Mouse (Mus musculus) lung, postnatal 0 days (tissue): ENCODE results near the gene Gm20388. TPM values are rescaled to one million over a fixed set of nuclear protein-coding genes. Genes with fewer than 3 reads are reported as not detected.

Experiments used
- ATAC-seq: fragments of 200-750 bp; cut with Nextera tagmentation; 2 replicates; pipeline ENCODE4 v1.8.0; 2017; ENCODE audit warnings: moderate library complexity
- DNase-seq: peaks from one replicate; pipeline ENCODE4 v3.0.0-alpha.2; 2016; ENCODE audit warnings: low spot score
- H3K27ac ChIP-seq: fragments of 300-500 bp; sonication (generic); 2 replicates; pipeline ENCODE4 v1.5.1; 2014; ENCODE audit warnings: antibody characterized with exemption, mild to moderate bottlenecking, low read length, mixed read lengths
- H3K27me3 ChIP-seq: fragments of 300-500 bp; sonication (generic); replicated peaks from 2 replicates; pipeline ENCODE4 v1.6.1; 2014; ENCODE audit warnings: low read length, mixed read lengths; ENCODE audit not compliant: insufficient read depth
- H3K36me3 ChIP-seq: fragments of 300-500 bp; sonication (generic); 2 replicates; pipeline ENCODE4 v1.6.1; 2014; ENCODE audit warnings: low read length, mixed read lengths; ENCODE audit not compliant: insufficient read depth
- H3K4me1 ChIP-seq: fragments of 300-500 bp; sonication (generic); 2 replicates; pipeline ENCODE4 v1.6.1; 2014; ENCODE audit warnings: antibody characterized with exemption, low read depth, low read length, mixed read lengths; ENCODE audit not compliant: insufficient read depth
- H3K4me2 ChIP-seq: fragments of 300-500 bp; sonication (generic); replicated peaks from 2 replicates; pipeline ENCODE4 v1.6.1; 2014; ENCODE audit warnings: low read depth, mild to moderate bottlenecking, low read length, moderate library complexity, mixed read lengths
- H3K4me3 ChIP-seq: fragments of 300-500 bp; sonication (generic); 2 replicates; pipeline ENCODE4 v1.5.1; 2014; ENCODE audit warnings: low read depth, low read length
- H3K9ac ChIP-seq: fragments of 300-500 bp; sonication (generic); replicated peaks from 2 replicates; pipeline ENCODE4 v1.6.1; 2014; ENCODE audit warnings: low read depth, mild to moderate bottlenecking
- H3K9me3 ChIP-seq: fragments of 300-500 bp; sonication (generic); 2 replicates; pipeline ENCODE4 v1.6.1; 2016; ENCODE audit warnings: low read length, mixed read lengths
- CTCF ChIP-seq: IDR thresholded peaks from 2 replicates; pipeline ENCODE4 v1.5.1; 2016; ENCODE audit warnings: antibody characterized with exemption, mild to moderate bottlenecking
- EP300 ChIP-seq: IDR thresholded peaks from 2 replicates; pipeline ENCODE4 v1.6.1; 2016; ENCODE audit warnings: antibody characterized with exemption, mild to moderate bottlenecking, control low read depth
- WGBS: fragments of 180-500 bp; shearing (Covaris S2); extraction: QIAGEN DNeasy Blood & Tissue Kit; methylation state at CpG from one replicate; pipeline ENCODE4 v1.1.7; 2014; 5-methylcytosine and 5-hydroxymethylcytosine counted together
- polyA plus RNA-seq: library from polyadenylated mRNA; unstranded; fragments of >200 nt; fragmentation: Nextera tagmentation; extraction: Ambion mirVana; gene quantifications from 2 replicates; pipeline ENCODE4 v1.2.1, GENCODE M21; 2015

The Gm20388 gene
- polyA plus RNA-seq, 1 experiment from 2014 or later, result not detected

- ATAC-seq, result no peak
- H3K27me3 ChIP-seq, result no peaks in the 10 kb centered on the region
- DNase-seq, result no peak
- H3K9me3 ChIP-seq, result no peaks in the 10 kb centered on the region
- H3K4me1 ChIP-seq, result no peaks in the 10 kb centered on the region
- no peak overlapping the region for H3K4me3 ChIP-seq
- no peak overlapping the region for H3K4me2 ChIP-seq
- no peak overlapping the region for H3K27ac ChIP-seq
- TF ChIP-seq EP300, result no peak
- no peak for TF ChIP-seq CTCF
- H3K36me3 ChIP-seq, result no peaks in the 10 kb centered on the region
- 34% methylated on average over 11 of the region's 11 CpGs for whole genome bisulfite sequencing
- no peak overlapping the region for H3K9ac ChIP-seq
These were observed 3442.6 kb downstream of the Gm20388 start for GRCm38 (mm10) chr8:123353216-123353615.

- 42% methylated on average over 12 of the region's 12 CpGs for WGBS
- no peak overlapping the region for H3K27ac ChIP-seq
- H3K36me3 ChIP-seq, result no peaks in the 10 kb centered on the region
- no peaks in the 10 kb centered on the region for H3K4me1 ChIP-seq
- no peak overlapping the region for H3K9ac ChIP-seq
- no peaks in the 10 kb centered on the region for H3K9me3 ChIP-seq
- H3K4me3 ChIP-seq, result no peak overlapping the region
- no peak overlapping the region for H3K4me2 ChIP-seq
- H3K27me3 ChIP-seq, result no peaks in the 10 kb centered on the region
- TF ChIP-seq EP300 (no peak), CTCF (peak; percentile 97)
- DNase-seq, result peak; percentile 74
- ATAC-seq, result peak; percentile 44
These were observed 3450.6 kb downstream of the Gm20388 start for GRCm38 (mm10) chr8:123361082-123361739.

GRCm38 (mm10) chr8:123373403-123374238 lies 3463.0 kb downstream of the Gm20388 start, which contains the start of gene Tcf25:
Tcf25 (plus strand) TSS chr8:123373753.
- H3K27ac ChIP-seq, result peak within 1 kb of the TSS; percentile 98
- peak within 1 kb of the TSS; percentile 94 for H3K9ac ChIP-seq
- H3K4me2 ChIP-seq, result peak within 1 kb of the TSS; percentile 89
- DNase-seq (peak; percentile 98), ATAC-seq (peak; percentile 95)
- H3K9me3 ChIP-seq, result no peaks in the 10 kb centered on the region
- no peaks in the 10 kb centered on the region for H3K27me3 ChIP-seq
- peak; percentile 39 for TF ChIP-seq EP300
- TF ChIP-seq CTCF, result peak; percentile 84
- peak within 1 kb of the TSS; percentile 90 for H3K4me3 ChIP-seq
- under 1% methylated on average over 61 of the region's 75 CpGs for WGBS
- 0 out of 2 replicates have a peak, but pooled peaks cover 3% of the 10 kb centered on the region for H3K36me3 ChIP-seq
- H3K4me1 ChIP-seq, result peaks cover 15% of the 10 kb centered on the region; the same call in 1 of the 2 replicates

- H3K4me3 ChIP-seq, result peak overlapping the region; percentile 90
- no peaks in the 10 kb centered on the region for H3K27me3 ChIP-seq
- TF ChIP-seq EP300, result no peak
- no peak for TF ChIP-seq CTCF
- H3K4me2 ChIP-seq, result peak overlapping the region; percentile 89
- WGBS, result 3% methylated on average over 19 of the region's 20 CpGs
- peak overlapping the region; percentile 98 for H3K27ac ChIP-seq
- no peaks in the 10 kb centered on the region for H3K9me3 ChIP-seq
- ATAC-seq (peak; percentile 86), DNase-seq (peak; percentile 96)
- peaks cover 15% of the 10 kb centered on the region; the same call in 1 of the 2 replicates for H3K4me1 ChIP-seq
- H3K9ac ChIP-seq, result peak overlapping the region; percentile 94
- H3K36me3 ChIP-seq, result 0 out of 2 replicates have a peak, but pooled peaks cover 3% of the 10 kb centered on the region
These were observed 3463.6 kb downstream of the Gm20388 start for GRCm38 (mm10) chr8:123374239-123374578.

GRCm38 (mm10) chr8:123375701-123376100 lies 3465.1 kb downstream of the Gm20388 start:
- Histone ChIP-seq H3K4me3 (no peak overlapping the region), H3K27ac (no peak overlapping the region), H3K4me1 (peaks cover 15% of the 10 kb centered on the region; the same call in 1 of the 2 replicates), H3K36me3 (0 out of 2 replicates have a peak, but pooled peaks cover 3% of the 10 kb centered on the region), H3K4me2 (no peak overlapping the region), H3K9me3 (no peaks in the 10 kb centered on the region), H3K27me3 (no peaks in the 10 kb centered on the region), H3K9ac (no peak overlapping the region)
- WGBS, result 89% methylated on average over 10 of the region's 10 CpGs
- no peak for ATAC-seq
- DNase-seq, result no peak
- TF ChIP-seq CTCF, result no peak
- no peak for TF ChIP-seq EP300

- Histone ChIP-seq H3K9me3 (no peaks in the 10 kb centered on the region), H3K4me1 (peaks cover 15% of the 10 kb centered on the region; the same call in 1 of the 2 replicates), H3K4me2 (no peak overlapping the region), H3K36me3 (0 out of 2 replicates have a peak, but pooled peaks cover 3% of the 10 kb centered on the region), H3K27ac (no peak overlapping the region), H3K27me3 (no peaks in the 10 kb centered on the region), H3K4me3 (no peak overlapping the region), H3K9ac (no peak overlapping the region)
- TF ChIP-seq EP300 (no peak), CTCF (no peak)
- WGBS, result 84% methylated on average over 8 of the region's 8 CpGs
- DNase-seq, result no peak
- no peak for ATAC-seq
These were observed 3465.5 kb downstream of the Gm20388 start for GRCm38 (mm10) chr8:123376106-123376505.
